Mouse (Mus musculus) lung, embryonic 16.5 days (tissue): ENCODE data around the gene Olfr1555-ps1. TPM values are rescaled to one million over a fixed set of nuclear protein-coding genes. Genes with fewer than 3 reads are reported as not detected.

Experiments
- polyA plus RNA-seq: library from polyadenylated mRNA; unstranded; fragments of >200 nt; fragmentation: Nextera tagmentation; extraction: Ambion mirVana; gene quantifications from 2 replicates; pipeline ENCODE4 v1.2.1, GENCODE M21; 2015

Olfr1555-ps1 gene
- polyA plus RNA-seq, 1 experiment from 2014 or later, result not detected

Other genes with a start within 250 kb of the Olfr1555-ps1 start
- 3.1 and 4.0 TPM in 2 replicates for gene Osbp, start 204.2 kb downstream of the Olfr1555-ps1 start, polyA plus RNA-seq
- gene Olfr1423, start 128.8 kb downstream of the Olfr1555-ps1 start, polyA plus RNA-seq, result not detected in 2 replicates
- not detected in 2 replicates for gene Olfr1424, start 107.4 kb downstream of the Olfr1555-ps1 start, polyA plus RNA-seq
- not detected in 2 replicates for gene Olfr1425, start 92.4 kb downstream of the Olfr1555-ps1 start, polyA plus RNA-seq
- gene Olfr1426, start 78.1 kb downstream of the Olfr1555-ps1 start, polyA plus RNA-seq, result not detected in 2 replicates
- gene Olfr1427, start 66.8 kb downstream of the Olfr1555-ps1 start, polyA plus RNA-seq, result not detected in 2 replicates
- not detected in 2 replicates for gene Olfr1428, start 54.2 kb downstream of the Olfr1555-ps1 start, polyA plus RNA-seq
- gene Olfr76, start 46.9 kb downstream of the Olfr1555-ps1 start, polyA plus RNA-seq, result not detected in 2 replicates
- not detected in 2 replicates for gene Olfr1431, start 30.5 kb upstream of the Olfr1555-ps1 start, polyA plus RNA-seq
- gene Olfr1432, start 62.5 kb upstream of the Olfr1555-ps1 start, polyA plus RNA-seq, result not detected in 2 replicates
- gene Olfr262, start 71.5 kb upstream of the Olfr1555-ps1 start, polyA plus RNA-seq, result not detected in 2 replicates
- not detected in 2 replicates for gene Olfr235, start 90.9 kb upstream of the Olfr1555-ps1 start, polyA plus RNA-seq
- gene Olfr1434, start 109.7 kb upstream of the Olfr1555-ps1 start, polyA plus RNA-seq, result not detected in 2 replicates
- gene Olfr1436, start 129.0 kb upstream of the Olfr1555-ps1 start, polyA plus RNA-seq, result not detected in 2 replicates
- gene Olfr1437, start 155.0 kb upstream of the Olfr1555-ps1 start, polyA plus RNA-seq, result not detected in 2 replicates
- not detected in 2 replicates for gene Olfr1438-ps1, start 165.8 kb upstream of the Olfr1555-ps1 start, polyA plus RNA-seq
- gene Olfr1440, start 217.2 kb upstream of the Olfr1555-ps1 start, polyA plus RNA-seq, result not detected in 2 replicates
- gene Olfr1441, start 247.3 kb upstream of the Olfr1555-ps1 start, polyA plus RNA-seq, result not detected in 2 replicates